ENCODE assay signal across 8 mouse cellular contexts in the genomic region with DNA sequence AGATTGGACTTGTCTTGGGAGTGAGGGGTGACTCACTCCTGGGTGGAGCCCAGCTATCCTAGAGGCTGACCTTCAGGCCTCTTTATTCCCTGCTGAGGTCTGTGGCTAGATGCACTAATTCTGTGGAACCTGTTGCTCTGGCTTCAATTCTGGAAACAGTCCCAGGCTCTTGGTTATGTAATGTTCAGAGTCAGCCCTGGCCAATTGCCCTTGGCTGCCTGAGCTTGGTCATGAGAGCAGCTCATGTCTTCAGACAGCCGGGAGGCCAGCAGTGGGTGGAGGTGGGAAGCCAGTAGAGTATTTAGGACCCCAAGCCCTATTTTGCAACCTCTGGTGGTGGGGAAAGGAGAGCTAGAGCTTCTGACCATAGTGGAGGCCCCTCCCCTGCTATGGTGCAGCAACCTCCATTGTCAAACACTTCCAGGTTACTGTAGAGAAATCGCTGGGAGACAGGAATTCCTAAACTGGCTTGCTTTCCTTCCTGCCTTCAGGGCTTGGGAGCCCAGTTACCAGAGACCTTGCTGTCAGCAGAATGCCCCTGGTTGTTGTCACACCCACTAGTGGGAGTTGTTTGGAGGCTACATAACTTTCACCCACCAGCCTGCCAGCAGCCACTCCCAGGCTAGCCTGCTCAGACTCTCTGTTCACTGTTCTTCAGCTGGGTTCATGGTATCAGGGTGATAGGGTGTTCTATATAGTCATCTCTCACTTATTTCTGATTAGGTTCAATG. TPM values are rescaled to one million over a fixed set of nuclear protein-coding genes. Genes with fewer than 3 reads are reported as not detected.
DNase-seq lines count a peak whose midpoint lies in the region; ATAC-seq and TF ChIP-seq lines count a peak whose summit lies in the region.

No protein-coding gene starts in this region.

- peak; percentile 34 to 53; a peak in 2 of 4 replicates for ATAC-seq in hematopoietic stem cell, adult 5-6 weeks (replicated peaks in 1 of 2; ENCODE audit: insufficient read depth in 1 of 2, low FRiP score in 2 of 2, low TSS enrichment in 1 of 2, low read depth in 1 of 2, poor library complexity in 2 of 2, severe bottlenecking in 2 of 2)

- 0 out of 2 replicates have a peak overlapping the region, but pooled peaks have one; percentile 15 for H3K27ac ChIP-seq in ES-E14 (ENCODE audit: insufficient read depth, low read depth, low read length, poor library complexity, severe bottlenecking)
- no peak overlapping the region for H3K27ac ChIP-seq in midbrain, embryonic 10.5 days (replicated peaks)

- H3K4me3 ChIP-seq in ES-E14 (ENCODE audit: insufficient read depth in 1 of 2, low read depth in 1 of 2, low read length in 2 of 2, poor library complexity in 1 of 2, severe bottlenecking in 1 of 2) = no peak overlapping the region
- no peak overlapping the region for H3K4me3 ChIP-seq in midbrain, embryonic 10.5 days

- no peaks in the 10 kb centered on the region for H3K27me3 ChIP-seq in midbrain, embryonic 10.5 days (ENCODE audit: low read depth, poor library complexity, severe bottlenecking)

- no peak overlapping the region for H3K9ac ChIP-seq in ES-E14 (ENCODE audit: insufficient read depth, low read depth, low read length, poor library complexity, severe bottlenecking)

- in situ Hi-C loops in ES-E14 (cut with MboI; ENCODE audit: low sequenced_read_pairs in 2 of 2, unreplicated experiment in 2 of 2) = no loop called here

- DNase-seq in ES-E14 (ENCODE audit: low read depth, low spot score) = no peak
- peak; percentile 90 to 92 for DNase-seq in adrenal gland, postnatal 36 days
- peak; percentile 38 to 39 for DNase-seq in frontal cortex, postnatal 25 days (ENCODE audit: low spot score in 2 of 2)
- peak; percentile 52 to 60 for DNase-seq in left cerebral cortex, adult 18-20 months (ENCODE audit: low spot score in 2 of 2)
- DNase-seq in lung, postnatal 36 days = peak; percentile 97
- DNase-seq in urinary bladder, postnatal 25 days (ENCODE audit: low spot score) = peak; percentile 80
- DNase-seq in midbrain, embryonic 10.5 days (ENCODE audit: low spot score) = no peak

- H3K36me3 ChIP-seq in ES-E14 (ENCODE audit: control insufficient read depth, insufficient read depth, low read length, poor library complexity, severe bottlenecking) = no peaks in the 10 kb centered on the region
- peaks cover 6% of the 10 kb centered on the region for H3K36me3 ChIP-seq in midbrain, embryonic 10.5 days

- H3K4me1 ChIP-seq in ES-E14 (ENCODE audit: control insufficient read depth in 2 of 2, insufficient read depth in 2 of 2, low read length in 2 of 2, poor library complexity in 1 of 2) = peaks cover 15 to 27% of the 10 kb centered on the region in 2 experiments; a peak in 3 of 4 replicates
- H3K4me1 ChIP-seq in midbrain, embryonic 10.5 days = peaks cover 38% of the 10 kb centered on the region

- H3K9me3 ChIP-seq in ES-E14 (ENCODE audit: control insufficient read depth, insufficient read depth, low read depth, low read length) = no peaks in the 10 kb centered on the region
- no peaks in the 10 kb centered on the region for H3K9me3 ChIP-seq in midbrain, embryonic 10.5 days (replicated peaks)

- WGBS in midbrain, embryonic 10.5 days = 82% methylated on average over 2 of the region's 2 CpGs

TF ChIP-seq in ES-E14, 5 proteins besides CTCF, POLR2A, EP300 and RAD21:
- TF ChIP-seq ZNF384 (IDR thresholded peaks at IDR 0.05; ENCODE audit: low read depth, low read length) (no peak), ZC3H11A (IDR thresholded peaks at IDR 0.05; ENCODE audit: borderline replicate concordance, low read depth, low read length) (no peak), MAFK (IDR thresholded peaks at IDR 0.05; ENCODE audit: insufficient read depth, low read depth, low read length) (no peak), HCFC1 (IDR thresholded peaks at IDR 0.05; ENCODE audit: borderline replicate concordance, insufficient read depth, low read length) (no peak), CHD2 (IDR thresholded peaks at IDR 0.05; ENCODE audit: low read depth, low read length) (no peak)

RNA-seq across cellular contexts. Expression of a gene that starts 39.6 kb away (rescaled TPM):
- 10.7 and 28.8 TPM in 2 replicates for total RNA-seq in ES-E14 (2012; rRNA removed)
- 100 to 1,000 TPM; 434 to 635 TPM for total RNA-seq in adrenal gland, postnatal 36 days (2021)
- 1.7 and 2.4 TPM in 2 replicates for total RNA-seq in hematopoietic stem cell, adult 5-6 weeks (2017)
- 10 to 100 TPM; 58.8 to 67.6 TPM for total RNA-seq in left cerebral cortex, adult 18-20 months (2021)
- 21.2 and 25.7 TPM in 2 replicates for polyA plus RNA-seq in midbrain, embryonic 10.5 days (2016; fragmentation: Nextera tagmentation; extraction: Ambion mirVana)

Comparison
In these comparisons a context has a peak if more than half of its experiments do, and no peak if none do; other contexts are left out.
1. DNase-seq: peak in adrenal gland, postnatal 36 days (2 of 2), frontal cortex, postnatal 25 days (2 of 2), left cerebral cortex, adult 18-20 months (2 of 2), lung, postnatal 36 days (single experiment) and urinary bladder, postnatal 25 days (single experiment); none in ES-E14 (single experiment) and midbrain, embryonic 10.5 days (single experiment).
2. RNA of a gene that starts 39.6 kb away (total RNA-seq): 434 to 635 TPM in adrenal gland, postnatal 36 days; 58.8 to 67.6 TPM in left cerebral cortex, adult 18-20 months, 10.7 to 28.8 TPM in ES-E14 and 1.7 to 2.4 TPM in hematopoietic stem cell, adult 5-6 weeks; every median in the first group is over 4 times any median in the second.